Mouse (Mus musculus) small intestine, adult 2 months (tissue): Measurements from ENCODE around the gene Ss18l1.

Source experiments
- CTCF ChIP-seq: fragments of 200-500 bp; IDR thresholded peaks from 2 replicates; pipeline ENCODE4 v1.5.1; 2012; ENCODE audit warnings: low read depth, mild to moderate bottlenecking, control low read depth, inconsistent platforms, low read length, moderate library complexity, mixed read lengths; ENCODE audit not compliant: insufficient replicate concordance, insufficient read length; ENCODE audit errors: extremely low read depth
- POLR2A ChIP-seq: fragments of 200-500 bp; IDR thresholded peaks from 2 replicates; pipeline ENCODE4 v1.6.1; 2012; ENCODE audit warnings: low read depth, mild to moderate bottlenecking, control low read depth, inconsistent platforms, low read length, moderate library complexity

- TF ChIP-seq CTCF, result no peak
- no peak for TF ChIP-seq POLR2A
Observed at GRCm38 (mm10) chr2:180105441-180106190, 63.3 kb downstream of the Ss18l1 start.
